Mouse (Mus musculus): ENCODE data around the gene Fam170b.

GRCm38 (mm10) chr14:32784748-32785134 is 49.0 kb upstream of the Fam170b start:
- TF ChIP-seq CTCF (IDR thresholded peaks at IDR 0.05; ENCODE audit: borderline replicate concordance, control insufficient read depth, extremely low read depth, insufficient read depth, low read length, poor library complexity) = no peak
- no peak for TF ChIP-seq POLR2A (IDR thresholded peaks at IDR 0.05; ENCODE audit: control insufficient read depth, extremely low read depth, insufficient read depth, low read length, poor library complexity)

Data from thymus, adult 2 months (tissue).